Mouse (Mus musculus) left cerebral cortex, postnatal 36 days (tissue): ENCODE data around the gene Fyttd1. TPM values are rescaled to one million over a fixed set of nuclear protein-coding genes. Genes with fewer than 3 reads are reported as not detected.
"Not testable (repeated sequence)": the region's sequence is repeated elsewhere in the genome, so short reads cannot be mapped to it uniquely, and the experiment has no call there.

Experiments
- DNase-seq, 2 experiments: peaks; one replicate each; pipeline ENCODE4 v3.0.0; 2021 to 2022; ENCODE audit warnings: low spot score in 2 of 2, mixed read lengths in 1 of 2
- intact Hi-C: fragments of 180-260 bp; cut with DNase I; formaldehyde crosslinking; loops from one replicate; pipeline ENCODE4 v1.15.1; 2025
- total RNA-seq, 2 experiments: library from RNA; stranded (reverse); gene quantifications; 2 replicates each; pipeline ENCODE4 v1.2.3; 2021

Fyttd1 gene
- total RNA-seq, 2 experiments from 2014 or later, result 115 to 121 TPM

GRCm38 (mm10) chr16:32937358-32937757, 60.1 kb downstream of the Fyttd1 start:
- intact Hi-C loops, result no loop called here
- DNase-seq, result no peak

GRCm38 (mm10) chr16:32939301-32939700, 62.0 kb downstream of the Fyttd1 start:
- intact Hi-C loops, result not testable (repeated sequence)
- DNase-seq, result peak; percentile 43 to 77

- intact Hi-C loops, result not testable (repeated sequence)
Measured at GRCm38 (mm10) chr16:32939716-32940115, 62.4 kb downstream of the Fyttd1 start.

GRCm38 (mm10) chr16:32941226-32941625, 63.9 kb downstream of the Fyttd1 start:
- not testable (repeated sequence) for DNase-seq

More at GRCm38 (mm10) chr16:32939716-32940115, 62.4 kb downstream of the Fyttd1 start:
- not testable (repeated sequence) for DNase-seq

GRCm38 (mm10) chr16:32942694-32943093, 65.4 kb downstream of the Fyttd1 start:
- intact Hi-C loops, result no loop called here
- DNase-seq, result no peak

More at GRCm38 (mm10) chr16:32941226-32941625, 63.9 kb downstream of the Fyttd1 start:
- intact Hi-C loops, result not testable (repeated sequence)

- DNase-seq, result no peak
- intact Hi-C loops, result no loop called here
Measured at GRCm38 (mm10) chr16:32945379-32945778, 68.1 kb downstream of the Fyttd1 start.

- no peak for DNase-seq
- intact Hi-C loops, result no loop called here
Measured at GRCm38 (mm10) chr16:32948016-32948415, 70.7 kb downstream of the Fyttd1 start.

- intact Hi-C loops, result no loop called here
- no peak for DNase-seq
Measured at GRCm38 (mm10) chr16:32948656-32949055, 71.4 kb downstream of the Fyttd1 start.

GRCm38 (mm10) chr16:32949281-32949680, 72.0 kb downstream of the Fyttd1 start:
- intact Hi-C loops, result no loop called here
- DNase-seq, result no peak

- intact Hi-C loops, result no loop called here
- no peak for DNase-seq
Measured at GRCm38 (mm10) chr16:32951074-32951473, 73.8 kb downstream of the Fyttd1 start.

- intact Hi-C loops, result no loop called here
- DNase-seq, result no peak
Measured at GRCm38 (mm10) chr16:32953806-32954205, 76.5 kb downstream of the Fyttd1 start.

- no peak for DNase-seq
- intact Hi-C loops, result no loop called here
Measured at GRCm38 (mm10) chr16:32954304-32954703, 77.0 kb downstream of the Fyttd1 start.

GRCm38 (mm10) chr16:32956889-32957288, 79.6 kb downstream of the Fyttd1 start:
- intact Hi-C loops, result no loop called here
- DNase-seq, result no peak

Other genes with a start within 250 kb of the Fyttd1 start
- gene Tnk2, start 233.6 kb upstream of the Fyttd1 start, total RNA-seq, result 100 to 1,000 TPM; 197 to 205 TPM
- gene Muc4, start 141.6 kb upstream of the Fyttd1 start, total RNA-seq, result not detected
- gene Muc20, start 80.1 kb upstream of the Fyttd1 start, total RNA-seq, result not detected
- not detected for gene Smbd1, start 67.0 kb upstream of the Fyttd1 start, total RNA-seq
- gene Rubcn, start 266 bp downstream of the Fyttd1 start, total RNA-seq, result 10 to 100 TPM; 60.7 to 72.2 TPM
- 10 to 100 TPM; 31.5 to 39.3 TPM for gene Lrch3, start 36.6 kb downstream of the Fyttd1 start, total RNA-seq
- gene Iqcg, start 178.7 kb downstream of the Fyttd1 start, total RNA-seq, result 1 to 10 TPM; 5.4 to 5.8 TPM
- 100 to 1,000 TPM; 266 to 277 TPM for gene Rpl35a, start 179.0 kb downstream of the Fyttd1 start, total RNA-seq
- gene Lmln, start 185.0 kb downstream of the Fyttd1 start, total RNA-seq, result 10 to 100 TPM; 10.3 to 11.9 TPM